Mouse (Mus musculus) spleen, adult 10 weeks (tissue): ENCODE results near the gene Ndufv1. TPM values are rescaled to one million over a fixed set of nuclear protein-coding genes. Genes with fewer than 3 reads are reported as not detected.

ENCODE experiments used
- polyA plus RNA-seq: library from polyadenylated mRNA; stranded (reverse); fragments of 350-450 nt; fragmentation: Illumina TruSeq; extraction: RNeasy Lipid Tissue Mini Kit (QIAGEN cat#74804); gene quantifications from one replicate; pipeline ENCODE4 v1.2.3, GENCODE M21; 2015; ENCODE audit warnings: low replicate concordance; ENCODE audit not compliant: insufficient read depth

Gene Ndufv1
- polyA plus RNA-seq, result 41.0 TPM

DNA sequence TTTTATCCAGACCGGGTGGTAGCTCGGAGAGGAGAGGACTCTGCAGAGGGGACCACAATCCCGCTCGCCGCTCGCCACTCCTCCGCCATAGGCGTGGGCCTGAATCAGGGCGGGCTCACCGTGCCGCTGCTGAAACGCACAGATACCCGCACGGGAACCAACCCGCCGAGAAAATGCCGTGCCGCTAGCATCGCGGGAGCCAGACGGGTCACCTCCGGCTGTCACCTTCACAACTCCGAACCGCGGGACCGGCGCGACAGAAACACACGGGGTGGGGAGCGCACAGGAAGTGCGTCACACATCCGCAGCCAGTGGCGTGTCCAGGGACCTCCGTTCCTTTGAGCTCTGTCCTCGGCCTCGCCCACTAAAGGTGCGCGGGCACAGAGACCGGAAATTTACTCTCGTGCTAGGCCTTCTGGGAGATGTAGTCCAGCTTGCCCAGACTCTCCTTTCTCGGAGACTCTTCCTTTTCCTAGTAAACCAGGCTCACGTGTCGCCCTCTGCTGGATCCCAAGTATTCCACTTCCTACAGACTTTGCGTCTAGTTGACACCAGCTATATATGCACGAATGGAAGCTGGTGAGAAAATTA, at the start of gene Ndufv1:
Ndufv1 (minus strand) TSS at position 375 of the 591 bp plus-strand sequence.

DNA sequence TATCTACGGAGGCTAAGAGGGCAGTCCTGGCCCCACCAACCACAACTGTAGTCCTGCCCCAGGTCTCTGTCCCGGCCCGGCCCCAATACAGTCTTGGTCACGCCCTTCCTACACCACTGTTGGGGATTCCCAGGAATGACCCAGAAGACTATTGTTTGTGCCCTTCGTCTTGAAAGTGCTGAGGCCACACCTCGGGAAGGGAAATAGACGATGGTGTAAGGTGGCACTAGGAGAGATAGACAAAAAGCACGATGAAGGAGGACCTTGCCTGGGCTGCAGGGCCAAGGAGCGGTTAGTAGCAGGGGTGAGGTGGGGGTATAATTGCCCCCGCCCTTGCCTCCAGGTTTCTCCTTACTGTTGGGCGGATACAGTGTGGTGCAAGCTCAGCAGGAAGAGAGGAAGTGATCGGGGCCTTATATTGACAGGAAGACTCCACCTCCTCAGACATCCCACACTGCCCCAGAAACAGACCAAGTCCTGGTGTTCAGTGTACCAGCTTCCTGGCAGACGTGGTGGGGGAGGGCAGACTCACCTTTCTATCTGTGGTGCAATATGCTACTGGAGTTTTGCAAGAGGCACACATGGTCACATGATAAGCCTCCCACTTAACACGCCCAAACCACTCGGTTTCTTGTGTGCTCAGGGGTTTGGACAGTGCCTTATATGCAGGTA, 46.6 kb upstream of the Ndufv1 start, which contains the start of gene Gstp3:
Gstp3 (minus strand) TSS at position 501 of the 672 bp plus-strand sequence.

DNA sequence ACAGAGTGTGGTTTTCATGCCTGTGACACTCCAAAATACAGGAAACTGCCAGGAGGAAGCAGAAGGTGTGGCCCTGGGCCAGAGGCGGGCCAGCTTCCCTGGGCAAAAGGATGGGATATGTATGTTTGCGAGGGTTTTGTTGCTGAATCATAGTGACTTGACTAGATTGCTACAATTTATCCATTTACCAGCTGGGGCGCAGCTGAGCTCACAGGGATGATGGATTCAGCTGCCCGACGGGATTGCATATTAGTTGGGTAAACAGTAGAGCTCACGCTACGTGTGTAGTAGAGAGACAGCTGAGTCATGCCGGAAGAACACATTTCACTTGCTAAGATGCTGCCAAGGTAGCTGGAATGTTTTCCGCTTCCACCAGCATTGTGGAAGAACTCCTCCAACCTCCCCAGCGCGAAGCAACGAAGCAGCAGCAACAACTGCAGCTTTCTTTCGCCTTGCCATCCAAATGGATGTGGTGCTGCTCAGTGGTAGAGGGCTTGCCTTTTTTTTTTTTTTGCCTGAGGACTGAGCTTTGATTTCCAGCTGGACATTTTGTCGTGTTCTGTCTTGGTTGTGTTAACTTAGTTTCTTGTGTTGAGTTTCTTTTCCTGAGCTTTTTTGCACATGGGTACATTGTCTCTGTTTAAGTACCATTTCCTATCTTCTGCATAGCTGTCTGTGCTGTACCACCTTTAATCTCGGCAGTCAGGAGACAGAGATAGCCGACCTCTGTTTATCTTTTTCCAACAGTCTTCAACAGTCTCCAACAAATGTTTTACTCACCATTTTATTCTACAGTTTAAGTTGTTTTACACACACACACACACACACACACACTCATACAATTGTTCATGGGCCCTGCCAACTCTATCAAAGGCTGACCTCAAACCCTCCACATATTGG, 33.6 kb upstream of the Ndufv1 start, which contains the start of gene Gstp2:
Gstp2 (minus strand) TSS at position 58 of the 900 bp plus-strand sequence.

DNA sequence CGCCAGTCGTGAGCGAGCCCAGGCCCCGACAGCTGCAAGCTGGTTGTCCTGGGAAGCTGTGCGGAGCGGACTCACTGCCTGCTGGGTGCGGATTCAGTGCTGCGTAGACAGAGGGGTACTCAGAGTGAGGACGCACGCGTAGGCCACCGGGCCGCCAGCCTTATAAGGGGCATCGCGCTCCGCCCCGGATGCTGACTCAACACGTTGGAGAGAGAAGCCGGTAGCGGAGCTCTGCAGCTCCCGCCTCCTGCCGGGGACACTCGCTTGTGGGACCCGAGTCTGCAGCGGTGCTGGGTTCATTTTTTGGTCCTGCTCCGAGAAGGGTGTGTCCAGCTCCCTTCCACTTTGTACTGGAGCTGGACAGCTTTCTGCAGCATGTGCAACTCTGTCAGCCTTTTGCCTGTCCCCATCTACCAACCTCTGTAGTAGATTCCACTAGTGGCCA, 25.2 kb upstream of the Ndufv1 start, which contains the start of gene Gstp1:
Gstp1 (minus strand) TSS at position 198 of the 445 bp plus-strand sequence.

DNA sequence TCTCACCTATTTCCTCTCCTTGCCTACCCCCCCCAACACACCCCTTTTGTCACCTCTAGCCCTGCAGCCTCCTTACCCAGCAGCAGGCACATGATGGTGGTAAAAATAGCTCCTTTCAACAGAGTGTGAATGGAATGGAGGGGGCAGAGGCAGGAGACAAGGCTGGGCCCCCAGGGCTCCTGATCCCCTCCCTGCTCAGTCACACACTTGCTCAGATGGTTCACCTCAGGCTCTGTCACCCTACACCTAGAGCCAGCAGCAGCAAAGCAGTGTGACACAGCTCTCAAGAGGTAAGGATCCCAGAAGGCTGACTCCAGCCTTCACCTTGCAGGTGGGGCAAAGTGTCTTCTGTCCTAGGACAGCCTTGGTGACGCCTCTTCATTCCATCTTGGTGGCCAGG, 9.5 kb downstream of the Ndufv1 start, which contains the start of gene Doc2g:
Doc2g (plus strand) TSS at position 202 of the 400 bp plus-strand sequence.

DNA sequence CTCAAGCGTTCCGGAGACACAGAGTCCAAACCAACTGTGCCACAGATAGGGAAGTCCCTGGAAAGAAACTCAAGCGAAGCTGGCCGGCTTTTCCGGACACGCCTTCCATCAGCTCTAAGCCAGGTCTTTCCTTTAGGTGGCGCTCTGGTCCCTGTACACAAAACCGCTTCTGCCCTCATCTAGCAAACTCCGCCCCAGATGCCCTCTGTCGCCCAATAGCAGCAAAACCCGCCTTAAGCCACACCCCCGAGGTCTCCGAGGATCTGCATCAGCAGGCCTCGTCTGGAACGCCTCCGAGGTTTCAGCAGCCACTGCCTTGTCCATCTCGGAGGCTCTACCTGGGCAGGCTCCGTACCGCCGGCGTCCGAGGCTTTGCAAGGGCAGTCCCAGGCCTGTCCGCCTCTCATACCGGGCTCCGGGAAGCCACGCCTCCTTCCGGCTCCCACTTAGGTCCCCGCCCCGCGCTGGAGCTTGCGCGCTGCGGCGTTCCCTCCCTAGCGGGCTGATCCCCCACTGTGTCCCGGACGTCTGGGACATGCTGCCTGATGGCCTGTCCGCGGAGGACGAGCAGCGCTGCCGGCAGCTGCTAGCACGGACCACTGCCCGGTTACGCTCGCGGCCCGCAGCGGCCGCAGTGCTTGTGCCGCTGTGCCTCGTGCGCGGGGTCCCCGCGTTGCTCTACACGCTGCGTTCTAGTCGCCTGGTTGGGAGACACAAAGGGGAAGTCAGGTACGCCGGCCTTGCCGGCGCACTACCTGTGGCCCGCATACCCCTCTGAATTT, 12.3 kb downstream of the Ndufv1 start, which contains the start of the genes Nudt8 and Gm49405:
Nudt8 (plus strand) TSS at position 462 of the 782 bp plus-strand sequence.
Gm49405 (plus strand) TSS at position 508 of the 782 bp plus-strand sequence.

DNA sequence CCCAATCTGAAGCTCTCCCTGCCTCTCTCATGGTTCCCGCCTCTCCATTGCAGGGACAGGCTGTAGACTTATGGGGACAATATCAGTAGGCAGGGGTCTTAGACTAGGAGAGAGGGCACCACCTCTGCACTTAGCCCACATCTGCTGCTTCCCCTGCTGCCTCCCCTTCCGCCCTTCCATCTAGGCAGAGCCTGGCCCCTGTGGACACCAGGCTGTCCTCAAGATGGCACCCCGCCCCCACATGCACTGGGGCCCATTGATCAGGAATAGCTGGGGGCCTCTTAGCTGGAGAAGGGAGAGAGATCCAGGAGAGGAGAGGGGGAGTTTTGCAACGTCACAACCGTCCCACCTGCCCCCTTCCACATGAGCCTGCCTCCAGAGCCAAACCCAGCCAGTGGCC, 20.2 kb downstream of the Ndufv1 start, which contains the start of gene Tbx10:
Tbx10 (plus strand) TSS at position 337 of the 400 bp plus-strand sequence.

DNA sequence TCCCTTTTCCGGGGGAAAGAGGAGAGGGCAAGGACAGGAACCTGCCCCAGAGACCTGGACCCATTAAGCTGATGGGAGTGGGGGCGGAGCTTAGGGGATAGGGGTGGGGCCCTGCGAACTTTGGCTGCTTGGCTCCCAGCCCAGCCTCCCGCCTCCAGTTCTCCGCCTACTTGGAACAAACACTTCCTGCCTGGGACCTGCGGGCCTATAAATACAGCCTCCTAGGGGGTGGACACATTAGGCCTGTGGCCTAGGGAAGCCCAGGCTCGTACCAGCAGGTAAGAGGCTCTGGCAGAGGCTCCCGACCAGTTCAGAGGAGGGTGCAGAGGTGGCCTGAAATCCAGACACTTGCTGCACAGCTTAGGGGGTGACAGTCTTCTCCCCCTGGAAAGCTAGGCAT, 26.3 kb downstream of the Ndufv1 start, which contains the start of gene Acy3:
Acy3 (plus strand) TSS at position 237 of the 400 bp plus-strand sequence.

DNA sequence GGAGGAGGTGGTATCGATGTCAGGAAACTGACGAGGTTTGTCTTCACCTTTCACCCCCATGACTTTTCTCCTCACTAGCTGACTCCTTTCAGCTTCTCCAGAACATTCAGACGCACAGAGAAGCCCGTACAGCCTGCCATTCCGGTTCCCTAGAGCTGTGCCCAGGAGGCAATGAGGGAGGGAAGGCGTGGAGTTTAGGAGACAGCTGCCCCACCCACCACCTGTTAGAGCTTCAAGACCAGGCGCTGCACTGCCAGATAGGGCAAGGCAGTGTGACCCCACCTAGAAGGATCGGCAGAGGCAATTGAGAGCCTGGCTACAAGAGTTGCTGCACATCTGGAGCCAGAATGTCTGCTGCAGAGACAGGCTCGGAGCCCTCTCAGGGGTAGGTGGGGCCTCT, 40.4 kb downstream of the Ndufv1 start, which contains the start of gene Aldh3b2:
Aldh3b2 (plus strand) TSS at position 100 of the 400 bp plus-strand sequence.

DNA sequence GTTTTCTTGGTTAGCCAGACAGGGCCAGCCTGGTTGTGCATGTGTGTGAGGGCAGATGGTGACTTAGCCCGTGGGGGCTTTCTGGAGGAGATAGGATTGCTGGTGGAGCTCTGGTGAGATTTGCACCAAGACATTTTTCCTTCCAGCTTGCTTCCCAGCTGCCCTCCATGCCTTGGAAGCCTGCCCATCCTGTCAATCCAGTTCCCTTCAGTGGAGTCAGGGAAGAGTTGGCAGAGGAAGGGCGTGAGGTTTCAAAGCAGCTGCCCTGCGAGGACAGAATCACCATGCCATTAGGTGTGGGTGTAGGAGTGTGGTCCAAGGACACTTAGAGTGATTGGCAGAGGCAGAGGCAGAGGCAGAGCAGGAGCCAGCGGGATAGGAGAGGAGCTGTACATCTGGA, 54.1 kb downstream of the Ndufv1 start, which contains the start of gene Aldh3b3:
Aldh3b3 (plus strand) TSS at position 176 of the 400 bp plus-strand sequence.

Other genes with a start within 250 kb of the Ndufv1 start
- gene Kmt5b, start 245.4 kb downstream of the Ndufv1 start, polyA plus RNA-seq, result 79.8 TPM
- gene Chka, start 161.0 kb downstream of the Ndufv1 start, polyA plus RNA-seq, result 68.8 TPM
- 55.5 TPM for gene Tcirg1, start 105.7 kb downstream of the Ndufv1 start, polyA plus RNA-seq
- gene Ndufs8, start 100.0 kb downstream of the Ndufv1 start, polyA plus RNA-seq, result 42.9 TPM
- gene Aldh3b1, start 83.0 kb downstream of the Ndufv1 start, polyA plus RNA-seq, result 10.8 TPM
- gene Unc93b1, start 77.6 kb downstream of the Ndufv1 start, polyA plus RNA-seq, result 210 TPM
- gene Aldh3b3, start 54.2 kb downstream of the Ndufv1 start, polyA plus RNA-seq, result not detected
- gene Aldh3b2, start 40.5 kb downstream of the Ndufv1 start, polyA plus RNA-seq, result not detected
- gene Acy3, start 26.2 kb downstream of the Ndufv1 start, polyA plus RNA-seq, result 2.4 TPM
- not detected for gene Tbx10, start 20.1 kb downstream of the Ndufv1 start, polyA plus RNA-seq
- gene Nudt8, start 12.2 kb downstream of the Ndufv1 start, polyA plus RNA-seq, result 4.0 TPM
- gene Gm49405, start 12.2 kb downstream of the Ndufv1 start, polyA plus RNA-seq, result 3.0 TPM
- 3.4 TPM for gene Doc2g, start 9.5 kb downstream of the Ndufv1 start, polyA plus RNA-seq
- gene Gstp1, start 25.2 kb upstream of the Ndufv1 start, polyA plus RNA-seq, result 108 TPM
- gene Gstp2, start 33.2 kb upstream of the Ndufv1 start, polyA plus RNA-seq, result 5.3 TPM
- 9.2 TPM for gene Gstp3, start 46.8 kb upstream of the Ndufv1 start, polyA plus RNA-seq
- not detected for gene Cabp2, start 68.8 kb upstream of the Ndufv1 start, polyA plus RNA-seq
- 46.1 TPM for gene Cdk2ap2, start 84.4 kb upstream of the Ndufv1 start, polyA plus RNA-seq
- gene Pitpnm1, start 87.2 kb upstream of the Ndufv1 start, polyA plus RNA-seq, result 39.9 TPM
- gene Aip, start 113.1 kb upstream of the Ndufv1 start, polyA plus RNA-seq, result 28.1 TPM
- 0.10 TPM for gene Gpr152, start 127.0 kb upstream of the Ndufv1 start, polyA plus RNA-seq
- gene Cabp4, start 131.2 kb upstream of the Ndufv1 start, polyA plus RNA-seq, result 6.4 TPM
- 285 TPM for gene Coro1b, start 135.8 kb upstream of the Ndufv1 start, polyA plus RNA-seq
- 73.4 TPM for gene Ptprcap, start 140.8 kb upstream of the Ndufv1 start, polyA plus RNA-seq
- gene Rps6kb2, start 150.5 kb upstream of the Ndufv1 start, polyA plus RNA-seq, result 27.8 TPM
- 35.2 TPM for gene Carns1, start 162.7 kb upstream of the Ndufv1 start, polyA plus RNA-seq
- 187 TPM for gene Tbc1d10c, start 178.5 kb upstream of the Ndufv1 start, polyA plus RNA-seq
- 364 TPM for gene Ppp1ca, start 179.3 kb upstream of the Ndufv1 start, polyA plus RNA-seq
- gene Rad9a, start 188.9 kb upstream of the Ndufv1 start, polyA plus RNA-seq, result 41.7 TPM
- 57.2 TPM for gene Clcf1, start 201.4 kb upstream of the Ndufv1 start, polyA plus RNA-seq
- not detected for gene AC109138.7, start 201.6 kb upstream of the Ndufv1 start, polyA plus RNA-seq
- gene Pold4, start 219.1 kb upstream of the Ndufv1 start, polyA plus RNA-seq, result 91.3 TPM